Mouse (Mus musculus): Measurements from ENCODE around the gene Dlgap4.

DNA sequence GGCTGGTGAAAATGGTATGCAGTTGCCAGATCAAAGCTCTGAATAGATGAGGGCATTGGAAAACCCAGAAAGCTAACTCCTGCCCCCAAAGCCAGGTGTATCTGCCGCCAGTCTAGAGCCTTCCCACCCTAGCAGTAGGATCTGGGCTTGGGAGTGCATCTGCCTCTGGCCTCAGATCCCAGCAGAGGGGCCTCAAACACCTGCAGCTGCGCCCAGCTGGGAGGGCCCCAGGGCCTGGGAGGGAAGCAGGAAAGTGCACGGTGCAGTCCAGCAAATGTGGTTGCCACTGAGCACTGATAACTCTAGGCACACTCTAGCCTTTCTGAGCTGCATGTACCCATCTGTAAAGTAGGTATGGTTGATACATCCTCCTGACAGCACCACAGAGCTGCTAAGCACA, 129.7 kb downstream of the Dlgap4 start:
- TF ChIP-seq MAX (IDR thresholded peaks at IDR 0.05) (no peak), CTCF (IDR thresholded peaks at IDR 0.05; ENCODE audit: control insufficient read depth, insufficient read depth, insufficient read length) (no peak)
